Mouse (Mus musculus) liver, embryonic 11.5 days (tissue): ENCODE results near the gene Olfr49. TPM values are rescaled to one million over a fixed set of nuclear protein-coding genes. Genes with fewer than 3 reads are reported as not detected.

ENCODE experiments used
- ATAC-seq: fragments of 200-750 bp; cut with Nextera tagmentation; replicated peaks from 2 replicates; pipeline ENCODE4 v1.8.0; 2017; ENCODE audit warnings: moderate number of reproducible peaks, mild to moderate bottlenecking, moderate TSS enrichment, moderate library complexity; ENCODE audit not compliant: low FRiP score
- DNase-seq: peaks from one replicate; pipeline ENCODE4 v3.0.0-alpha.2; 2017; ENCODE audit warnings: low spot score
- H3K27ac ChIP-seq: fragments of 300-500 bp; sonication (generic); 2 replicates; pipeline ENCODE4 v1.5.1; 2014; ENCODE audit warnings: mild to moderate bottlenecking, low read depth, low read length, control low read depth
- H3K27me3 ChIP-seq: fragments of 300-500 bp; sonication (generic); replicated peaks from 2 replicates; pipeline ENCODE4 v1.6.1; 2014; ENCODE audit warnings: low read length, mixed read lengths; ENCODE audit not compliant: control insufficient read depth, insufficient read depth
- H3K36me3 ChIP-seq: fragments of 300-500 bp; sonication (generic); 2 replicates; pipeline ENCODE4 v1.6.1; 2014; ENCODE audit warnings: mild to moderate bottlenecking, low read length, moderate library complexity, mixed read lengths; ENCODE audit not compliant: control insufficient read depth, insufficient read depth
- H3K4me1 ChIP-seq: fragments of 300-500 bp; sonication (generic); replicated peaks from 2 replicates; pipeline ENCODE4 v1.6.1; 2014; ENCODE audit warnings: low read length, mixed read lengths; ENCODE audit not compliant: control insufficient read depth, insufficient read depth
- H3K4me2 ChIP-seq: fragments of 300-500 bp; sonication (generic); 2 replicates; pipeline ENCODE4 v1.6.1; 2014; ENCODE audit warnings: mild to moderate bottlenecking, control low read depth, moderate library complexity
- H3K4me3 ChIP-seq: fragments of 300-500 bp; sonication (generic); 2 replicates; pipeline ENCODE4 v1.5.1; 2014; ENCODE audit warnings: low read depth, low read length, control low read depth
- H3K9ac ChIP-seq: fragments of 300-500 bp; sonication (generic); 2 replicates; pipeline ENCODE4 v1.6.1; 2014; ENCODE audit warnings: low read depth, low read length, control low read depth
- H3K9me3 ChIP-seq: fragments of 300-500 bp; sonication (generic); 2 replicates; pipeline ENCODE4 v1.6.1; 2016; ENCODE audit warnings: low read length, inconsistent platforms, mixed read lengths; ENCODE audit not compliant: control insufficient read depth
- WGBS: fragments of 180-500 bp; shearing (Covaris S2); extraction: QIAGEN DNeasy Blood & Tissue Kit; methylation state at CpG from one replicate; pipeline ENCODE4 v1.1.7; 2014; 5-methylcytosine and 5-hydroxymethylcytosine counted together
- polyA plus RNA-seq: library from polyadenylated mRNA; unstranded; fragments of >200 nt; fragmentation: Nextera tagmentation; extraction: Ambion mirVana; gene quantifications from 2 replicates; pipeline ENCODE4 v1.2.1, GENCODE M21; 2014

Olfr49 gene
- polyA plus RNA-seq, 1 experiment from 2014 or later, result not detected

DNA sequence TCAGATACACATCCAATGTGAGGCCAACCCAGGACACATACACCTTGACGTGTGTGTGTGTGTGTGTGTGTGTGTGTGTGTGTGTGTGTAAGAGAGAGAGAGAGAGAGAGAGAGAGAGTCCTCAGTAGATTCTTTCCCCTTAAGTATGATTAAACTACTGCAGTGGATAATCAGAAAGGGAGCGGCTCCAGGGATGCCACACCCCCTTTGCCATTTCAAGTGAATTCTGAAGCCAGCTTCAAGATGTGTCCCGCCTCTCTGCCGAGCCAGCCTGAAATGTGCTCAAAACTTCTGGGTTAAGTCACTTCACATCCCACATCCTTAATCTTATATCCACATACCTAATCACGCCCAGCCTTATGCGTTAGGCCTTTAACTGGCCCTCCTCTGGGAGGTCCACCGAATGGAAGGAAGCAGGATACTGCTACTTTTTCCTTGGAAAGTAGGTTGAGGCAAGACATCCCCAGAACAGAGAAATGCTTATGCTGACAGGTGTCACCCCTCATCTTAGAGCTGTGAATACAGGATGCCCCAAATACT lies 26.5 kb downstream of the Olfr49 start:
- Histone ChIP-seq H3K4me3 (no peak overlapping the region), H3K27ac (no peak overlapping the region), H3K9ac (no peak overlapping the region), H3K9me3 (no peaks in the 10 kb centered on the region), H3K4me1 (peaks cover 16% of the 10 kb centered on the region), H3K27me3 (no peaks in the 10 kb centered on the region), H3K4me2 (peak overlapping the region; percentile 90), H3K36me3 (no peaks in the 10 kb centered on the region)
- no peak for ATAC-seq
- peak; percentile 28 for DNase-seq
- WGBS, result 60% methylated on average over 7 of the region's 7 CpGs

DNA sequence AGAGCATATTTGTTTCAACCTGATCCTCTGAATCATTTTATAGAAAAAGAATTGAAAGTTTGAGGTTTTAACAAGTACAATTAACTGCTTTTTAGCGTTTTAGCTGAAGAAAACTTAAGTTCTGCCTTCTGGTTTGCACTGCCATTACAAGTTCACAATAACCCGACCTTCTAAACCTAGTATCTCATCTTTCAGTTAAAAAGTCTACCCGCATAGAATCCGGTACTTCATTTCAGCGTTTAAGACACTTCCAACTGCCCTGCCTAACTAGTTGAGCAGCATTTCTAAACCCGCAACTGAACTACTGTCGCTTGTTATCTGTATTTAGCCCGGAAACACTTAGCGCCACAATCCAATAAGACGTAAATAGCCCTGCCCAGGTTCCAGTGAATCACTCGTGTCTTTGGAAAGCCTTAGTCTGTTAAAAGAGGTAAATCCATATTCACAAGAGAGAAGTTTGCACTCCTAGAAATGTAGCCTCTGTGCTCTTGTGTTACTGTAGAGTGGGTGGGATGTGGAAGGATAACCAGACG lies 30.0 kb downstream of the Olfr49 start:
- peak overlapping the region; percentile 83; the same call in 1 of the 2 replicates for H3K9ac ChIP-seq

DNA sequence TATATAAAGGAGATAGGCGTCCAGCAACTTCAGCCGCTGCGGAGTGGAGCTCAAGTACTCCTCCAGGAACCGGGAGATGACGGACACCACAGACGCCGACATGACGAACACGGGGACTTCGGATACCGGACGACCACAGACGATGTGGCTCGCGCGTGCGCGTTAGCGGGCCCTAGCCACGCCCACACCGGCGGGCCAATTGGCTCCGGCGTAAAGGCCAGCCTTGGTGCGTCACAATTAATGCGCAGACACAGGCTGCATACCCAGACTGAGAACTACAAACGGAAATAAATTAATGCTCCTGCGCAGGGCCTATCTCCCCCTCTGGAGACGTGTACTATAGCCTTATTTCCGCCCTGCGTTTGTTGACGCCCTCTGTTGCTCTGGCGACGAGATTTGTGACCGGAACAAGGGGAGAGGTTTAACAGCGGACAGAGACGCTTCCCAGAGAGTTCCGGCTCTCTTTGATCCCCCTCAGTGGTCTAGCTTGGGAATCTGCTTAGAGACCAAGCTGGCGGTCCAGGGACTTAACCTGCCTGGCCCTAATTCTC lies 30.9 kb downstream of the Olfr49 start, which contains the start of the genes Dad1 and Abhd4:
Dad1 (minus strand) TSS at position 364 of the 551 bp plus-strand sequence.
Abhd4 (plus strand) TSS at position 448 of the 551 bp plus-strand sequence.
- Histone ChIP-seq H3K4me1 (peaks cover 19% of the 10 kb centered on the region), H3K36me3 (peaks cover 3% of the 10 kb centered on the region; the same call in 1 of the 2 replicates), H3K4me2 (peak within 1 kb of the TSS; percentile 83), H3K27me3 (no peaks in the 10 kb centered on the region), H3K9me3 (no peaks in the 10 kb centered on the region), H3K4me3 (peak within 1 kb of the TSS; percentile 90), H3K9ac (peak within 1 kb of the TSS; percentile 83), H3K27ac (peak within 1 kb of the TSS; percentile 86)
- under 1% methylated on average over 39 of the region's 39 CpGs for WGBS
- DNase-seq, result peak; percentile 94
- ATAC-seq, result peak; percentile 99

More for the DNA sequence above, 30.0 kb downstream of the Olfr49 start:
- WGBS, result 52% methylated on average over 12 of the region's 12 CpGs
- ATAC-seq, result no peak
- Histone ChIP-seq H3K27ac (no peak overlapping the region; the same call in 1 of the 2 replicates), H3K4me2 (peak overlapping the region; percentile 83), H3K4me3 (peak overlapping the region; percentile 90), H3K36me3 (no peaks in the 10 kb centered on the region), H3K4me1 (peaks cover 25% of the 10 kb centered on the region), H3K9me3 (no peaks in the 10 kb centered on the region), H3K27me3 (no peaks in the 10 kb centered on the region)
- no peak for DNase-seq

DNA sequence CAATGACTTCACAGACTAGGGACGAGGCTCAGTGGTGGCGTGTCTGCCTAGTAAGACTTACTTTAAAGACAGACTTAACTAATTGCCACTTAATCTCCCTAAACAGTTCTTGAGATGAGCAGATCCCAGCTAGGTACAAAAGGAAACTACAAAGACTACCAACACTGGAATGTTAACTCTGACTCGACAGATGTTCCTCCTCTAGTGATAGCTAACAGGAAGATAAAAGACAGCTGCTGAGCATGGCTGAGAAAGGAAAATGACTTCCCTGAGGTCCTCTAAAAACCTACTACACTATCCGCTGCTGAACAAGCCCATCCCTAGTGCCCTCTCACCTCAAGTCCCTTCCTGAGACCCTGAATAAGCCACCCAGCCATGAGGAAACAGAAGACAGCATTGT lies 34.6 kb downstream of the Olfr49 start:
- Histone ChIP-seq H3K4me3 (no peak overlapping the region), H3K9ac (no peak overlapping the region), H3K36me3 (peaks cover 14% of the 10 kb centered on the region), H3K9me3 (no peaks in the 10 kb centered on the region), H3K4me2 (no peak overlapping the region), H3K27ac (no peak overlapping the region), H3K27me3 (no peaks in the 10 kb centered on the region), H3K4me1 (peaks cover 17% of the 10 kb centered on the region)
- WGBS, result 66% methylated on average over 4 of the region's 4 CpGs
- DNase-seq (no peak), ATAC-seq (no peak)

DNA sequence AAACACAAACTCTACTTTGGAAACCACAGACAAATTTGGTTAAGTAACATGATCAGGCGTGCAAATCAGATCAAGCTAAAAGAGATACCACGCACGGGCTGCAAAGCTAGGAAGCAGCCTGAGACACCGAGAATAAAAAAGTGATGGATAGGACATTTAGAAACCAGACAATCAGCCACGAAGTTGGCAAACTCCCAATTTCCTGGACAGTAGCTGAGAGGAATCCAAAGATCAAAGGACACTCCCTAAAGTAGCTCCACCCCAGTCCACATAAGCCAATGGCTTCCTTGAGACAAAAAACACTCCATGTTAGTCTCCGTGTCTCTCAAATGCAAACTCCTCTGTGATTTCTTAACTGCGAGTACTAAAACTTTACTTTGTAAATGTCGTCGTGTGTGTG lies 35.4 kb downstream of the Olfr49 start:
- Histone ChIP-seq H3K4me2 (no peak overlapping the region), H3K36me3 (peaks cover 17% of the 10 kb centered on the region)

DNA sequence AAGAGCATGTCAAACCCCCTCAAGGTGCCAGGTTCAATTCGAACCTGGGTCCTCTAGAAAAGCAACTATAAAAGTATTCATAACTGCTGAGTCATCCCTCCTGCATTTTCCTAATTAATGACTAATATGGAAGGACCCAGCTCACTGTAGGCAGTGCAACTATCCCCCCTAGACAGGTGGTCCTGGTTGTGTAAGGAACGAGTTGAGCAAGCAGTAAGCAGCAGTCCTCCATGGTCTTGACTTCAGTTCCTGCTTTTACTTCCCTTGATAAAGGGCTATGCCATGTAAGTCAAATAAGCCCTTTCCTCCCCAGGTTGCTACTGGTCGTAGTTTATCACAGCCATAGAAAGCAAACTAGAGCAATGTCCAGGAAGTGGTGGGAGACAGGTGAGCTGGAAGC lies 38.5 kb downstream of the Olfr49 start:
- Histone ChIP-seq H3K4me3 (no peak overlapping the region), H3K27ac (no peak overlapping the region), H3K4me1 (peaks cover 6% of the 10 kb centered on the region), H3K9ac (no peak overlapping the region), H3K27me3 (no peaks in the 10 kb centered on the region), H3K36me3 (peaks cover 36% of the 10 kb centered on the region), H3K9me3 (no peaks in the 10 kb centered on the region), H3K4me2 (no peak overlapping the region)
- ATAC-seq (no peak), DNase-seq (no peak)
- WGBS, result 88% methylated on average over 3 of the region's 3 CpGs

More for the DNA sequence above, 35.4 kb downstream of the Olfr49 start:
- peaks cover 17% of the 10 kb centered on the region for H3K4me1 ChIP-seq
- no peaks in the 10 kb centered on the region for H3K9me3 ChIP-seq
- no peak overlapping the region for H3K9ac ChIP-seq
- H3K27ac ChIP-seq, result no peak overlapping the region
- H3K27me3 ChIP-seq, result no peaks in the 10 kb centered on the region
- no peak overlapping the region for H3K4me3 ChIP-seq
- DNase-seq, result no peak
- ATAC-seq, result no peak
- 71% methylated on average over 9 of the region's 9 CpGs for WGBS

DNA sequence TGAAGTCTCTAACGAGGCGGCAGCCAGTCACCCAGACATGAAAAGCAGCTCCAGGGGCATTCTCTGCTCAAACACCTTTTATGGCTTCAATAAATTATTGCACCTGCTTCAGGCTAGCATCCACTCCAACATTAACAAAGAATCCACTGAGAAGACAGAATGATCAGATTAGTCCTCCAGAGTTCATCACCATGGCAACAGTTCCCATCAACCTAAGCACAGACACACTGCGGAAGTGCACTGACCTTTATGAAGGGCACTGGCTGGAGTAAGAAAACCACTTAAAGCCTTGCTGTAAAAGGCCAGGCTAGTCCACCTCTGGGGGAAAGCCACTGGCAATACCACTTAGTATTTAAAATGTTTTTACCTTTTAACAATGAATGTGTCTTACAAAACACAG lies 40.6 kb downstream of the Olfr49 start:
- DNase-seq (no peak), ATAC-seq (no peak)
- H3K9me3 ChIP-seq, result no peaks in the 10 kb centered on the region
- no peak overlapping the region for H3K4me3 ChIP-seq
- H3K4me2 ChIP-seq, result no peak overlapping the region
- H3K27me3 ChIP-seq, result no peaks in the 10 kb centered on the region
- H3K27ac ChIP-seq, result no peak overlapping the region
- WGBS, result 70% methylated on average over 3 of the region's 3 CpGs
- peaks cover 40% of the 10 kb centered on the region for H3K36me3 ChIP-seq
- H3K4me1 ChIP-seq, result peaks cover 3% of the 10 kb centered on the region; the same call in 1 of the 2 replicates
- no peak overlapping the region for H3K9ac ChIP-seq

DNA sequence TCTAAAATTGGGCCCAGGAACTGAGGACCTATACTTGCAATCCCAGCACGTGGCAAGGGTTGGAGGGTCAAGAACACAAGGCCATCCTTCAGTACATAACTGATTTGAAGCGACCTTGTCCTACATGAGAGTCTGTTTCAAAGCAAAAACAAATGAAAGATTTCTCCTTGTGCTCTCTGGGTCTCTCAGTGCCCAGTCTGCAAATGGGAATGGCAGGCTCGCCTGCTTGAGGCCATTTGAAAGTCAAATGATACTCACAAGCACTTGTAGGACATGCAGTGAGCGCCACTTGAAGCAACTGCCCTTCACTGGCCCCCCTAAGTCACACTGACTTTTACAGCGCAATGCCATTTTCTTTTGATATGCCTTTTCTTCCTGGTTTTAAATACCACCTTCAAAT lies 44.2 kb downstream of the Olfr49 start:
- Histone ChIP-seq H3K36me3 (peaks cover 30% of the 10 kb centered on the region), H3K4me2 (no peak overlapping the region), H3K4me3 (no peak overlapping the region), H3K4me1 (no peaks in the 10 kb centered on the region), H3K27me3 (no peaks in the 10 kb centered on the region), H3K9ac (no peak overlapping the region), H3K27ac (no peak overlapping the region), H3K9me3 (no peaks in the 10 kb centered on the region)
- ATAC-seq (no peak), DNase-seq (no peak)
- WGBS, result 86% methylated on average over 5 of the region's 5 CpGs
